Mouse (Mus musculus) myocyte (in vitro differentiated cells): ENCODE data around the gene Xpo4.

ENCODE experiments used
- MYOD1 ChIP-seq, 3 experiments: IDR thresholded peaks; one replicate each; pipeline ENCODE4 v1.6.1; 2011; ENCODE audit warnings: control low read depth in 2 of 3, low read depth in 2 of 3, mild to moderate bottlenecking in 2 of 3, moderate library complexity in 1 of 3; ENCODE audit not compliant: insufficient read length in 2 of 3, control insufficient read depth in 1 of 3
- POLR2A ChIP-seq: IDR thresholded peaks from one replicate; pipeline ENCODE4 v1.6.1; 2011; ENCODE audit warnings: low read depth, mild to moderate bottlenecking, control low read depth, moderate library complexity; ENCODE audit not compliant: insufficient read length
- POLR2AphosphoS2 ChIP-seq: IDR thresholded peaks from one replicate; pipeline ENCODE4 v1.6.1; 2011; ENCODE audit warnings: low read depth, control low read depth; ENCODE audit not compliant: insufficient read length
- USF1 ChIP-seq: IDR thresholded peaks from one replicate; pipeline ENCODE4 v1.6.1; 2011; ENCODE audit warnings: low read depth, mild to moderate bottlenecking, control low read depth, moderate library complexity

GRCm38 (mm10) chr14:57679958-57680535, 14.8 kb upstream of the Xpo4 start:
- TF ChIP-seq MYOD1 (IDR thresholded peaks at IDR 0.05; ENCODE audit: control insufficient read depth in 1 of 3, insufficient read length in 2 of 3, low read depth in 2 of 3) = no peak
- TF ChIP-seq POLR2A = no peak
- TF ChIP-seq USF1 = no peak
- no peak for TF ChIP-seq POLR2AphosphoS2
